Mouse (Mus musculus) ovary, postnatal 36 days (tissue): ENCODE results near the gene Krt8.

Experiments used
- DNase-seq: peaks from one replicate; pipeline ENCODE4 v3.0.0; 2022; ENCODE audit warnings: low spot score, mixed read lengths

Krt8 gene

DNA sequence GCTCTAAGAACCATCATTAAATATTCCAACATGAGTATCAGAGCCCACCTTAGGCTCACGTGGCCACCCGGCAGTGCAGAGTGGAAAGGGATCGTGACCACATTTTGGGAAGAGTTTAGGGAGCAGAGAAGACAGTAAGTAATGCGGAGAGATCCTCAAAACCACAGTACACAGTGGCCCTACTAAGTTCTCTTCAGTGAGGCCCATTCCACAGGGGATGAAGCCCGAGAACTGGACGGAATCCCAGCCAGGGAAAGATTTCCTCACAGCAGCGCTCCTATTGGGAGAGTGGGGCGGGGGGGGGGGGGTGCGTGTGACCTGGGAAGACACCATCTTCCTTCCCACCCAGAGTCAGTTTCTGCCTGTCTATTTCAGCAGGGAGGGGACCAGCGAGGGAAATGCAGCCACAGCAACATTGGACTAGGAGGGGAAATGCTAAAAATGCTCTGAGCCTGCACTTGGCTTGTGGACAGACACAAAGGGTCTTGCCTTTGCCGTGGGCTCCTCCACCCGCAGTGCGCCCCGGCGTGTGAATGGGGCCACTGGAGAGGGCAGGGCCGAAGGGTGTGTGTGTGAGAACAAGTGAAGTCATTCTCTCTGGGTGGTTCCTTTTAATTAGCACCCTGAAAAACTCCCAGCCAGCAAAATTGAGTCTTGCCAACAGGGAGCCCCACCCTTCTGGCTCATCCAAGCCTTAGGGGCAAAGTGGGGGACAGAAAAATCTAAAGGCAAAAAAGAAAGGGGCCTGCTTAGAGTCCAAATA lies 30.0 kb downstream of the Krt8 start:
- no peak for DNase-seq

DNA sequence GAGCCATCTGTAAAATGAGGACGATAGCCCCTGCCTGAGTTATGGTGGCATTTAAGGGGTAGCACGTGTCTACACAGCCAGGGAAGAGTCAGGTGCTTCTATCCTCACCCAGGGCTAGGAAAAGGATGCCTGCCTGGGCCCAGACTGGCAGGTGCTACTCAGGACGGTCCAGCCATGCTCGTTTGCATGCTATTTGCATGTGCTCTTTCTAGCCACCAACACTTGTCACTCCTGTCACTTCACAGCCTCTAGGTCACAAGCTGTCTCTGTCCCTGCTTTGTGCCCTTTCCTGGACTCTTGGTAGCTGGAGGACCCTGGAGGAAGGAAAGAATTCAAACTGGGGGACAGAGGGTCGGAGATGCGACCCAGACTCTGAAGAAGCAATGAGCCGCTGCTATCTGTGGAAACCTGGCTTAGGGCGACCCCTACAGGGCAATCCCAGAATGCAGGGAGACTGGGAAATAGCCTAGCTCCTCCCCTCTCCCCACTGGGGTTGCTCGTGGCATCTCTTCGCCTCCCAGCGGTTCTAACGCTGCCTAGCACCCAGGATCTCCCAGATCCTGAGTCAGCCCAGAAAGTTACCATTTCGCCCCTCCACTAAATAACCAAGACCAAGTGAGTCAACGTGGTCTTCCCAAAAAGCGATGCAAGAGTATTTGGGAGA lies 30.7 kb downstream of the Krt8 start:
- peak; percentile 94 for DNase-seq

DNA sequence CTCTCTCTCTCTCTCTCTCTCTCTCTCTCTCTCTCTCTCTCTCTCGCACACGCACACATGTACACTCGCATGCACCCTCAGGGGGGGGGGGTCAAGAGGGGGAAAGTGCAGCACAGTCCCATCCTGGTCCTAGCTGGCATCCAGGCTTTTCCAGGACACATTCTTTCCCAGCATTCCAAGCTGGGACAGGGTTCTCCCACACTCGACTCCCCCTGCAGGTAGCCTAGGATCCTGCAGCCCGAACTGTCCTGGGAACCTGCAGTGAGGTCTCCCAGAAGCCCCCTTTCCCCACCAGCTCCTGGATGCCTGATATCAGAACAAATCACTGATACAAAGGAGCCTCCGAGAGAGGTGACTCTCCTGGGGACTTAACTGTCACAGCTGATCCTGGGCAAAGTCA lies 33.7 kb downstream of the Krt8 start:
- DNase-seq: peak; percentile 61

DNA sequence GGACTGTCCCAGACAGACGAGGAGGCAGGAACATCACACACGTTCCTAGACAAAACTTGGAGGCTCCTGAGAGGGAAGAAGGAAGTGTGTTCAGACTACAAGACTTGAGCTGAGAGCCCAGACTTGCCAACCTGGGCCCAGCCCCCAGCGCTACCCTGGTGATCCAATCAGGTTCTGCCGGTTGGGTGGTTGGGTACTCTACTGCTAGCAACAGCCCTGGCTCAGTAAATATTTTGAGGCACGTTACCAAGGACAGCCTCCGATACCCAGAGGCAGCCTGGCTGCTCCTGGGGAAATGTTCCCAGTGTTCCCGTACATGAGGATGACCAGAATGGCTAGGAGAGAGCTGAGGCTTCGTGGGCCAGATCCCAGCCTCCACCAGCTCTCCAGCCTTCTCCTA lies 37.5 kb downstream of the Krt8 start:
- peak; percentile 58 for DNase-seq

DNA sequence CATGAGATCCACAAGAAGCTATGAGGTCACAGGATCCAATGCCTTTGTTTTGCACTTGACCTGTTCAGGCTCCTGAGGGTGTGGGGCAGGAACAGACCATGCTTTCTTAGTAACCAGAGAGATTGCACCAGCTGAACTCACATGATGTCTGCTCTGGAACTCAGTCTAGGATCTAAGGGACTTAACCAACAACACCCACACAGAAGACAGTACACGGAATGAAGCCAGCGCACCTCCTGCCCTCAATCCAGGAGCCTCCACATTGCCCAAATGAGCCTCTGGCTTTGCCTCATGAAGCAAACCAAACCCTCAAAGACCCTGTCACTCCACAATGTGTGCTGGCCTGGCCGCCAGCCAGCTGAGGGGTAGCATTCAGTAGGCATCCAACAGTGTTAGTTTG lies 45.4 kb downstream of the Krt8 start:
- no peak for DNase-seq

DNA sequence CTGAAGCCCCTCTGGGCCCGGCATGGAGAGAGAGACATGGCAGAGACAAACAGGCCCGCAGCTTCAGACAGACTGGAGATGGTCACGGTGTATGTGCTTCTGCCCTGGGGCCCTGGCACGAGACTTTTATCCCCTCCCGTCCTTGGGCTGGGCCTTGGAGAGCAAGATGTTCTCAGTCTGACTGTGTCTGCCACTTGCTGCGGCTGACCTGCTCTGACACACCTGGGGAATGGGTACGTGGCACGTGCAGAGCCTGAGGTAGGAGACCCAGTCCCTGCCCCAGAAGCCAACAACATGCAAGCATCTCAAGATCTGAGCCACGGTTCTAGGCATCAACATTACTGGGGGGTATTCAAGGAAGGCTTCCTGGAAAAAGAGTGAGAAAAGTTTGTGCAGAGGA lies 50.1 kb downstream of the Krt8 start, which contains the start of gene Krt78:
Krt78 (minus strand) TSS at position 101 of the 400 bp plus-strand sequence.
- no peak for DNase-seq

DNA sequence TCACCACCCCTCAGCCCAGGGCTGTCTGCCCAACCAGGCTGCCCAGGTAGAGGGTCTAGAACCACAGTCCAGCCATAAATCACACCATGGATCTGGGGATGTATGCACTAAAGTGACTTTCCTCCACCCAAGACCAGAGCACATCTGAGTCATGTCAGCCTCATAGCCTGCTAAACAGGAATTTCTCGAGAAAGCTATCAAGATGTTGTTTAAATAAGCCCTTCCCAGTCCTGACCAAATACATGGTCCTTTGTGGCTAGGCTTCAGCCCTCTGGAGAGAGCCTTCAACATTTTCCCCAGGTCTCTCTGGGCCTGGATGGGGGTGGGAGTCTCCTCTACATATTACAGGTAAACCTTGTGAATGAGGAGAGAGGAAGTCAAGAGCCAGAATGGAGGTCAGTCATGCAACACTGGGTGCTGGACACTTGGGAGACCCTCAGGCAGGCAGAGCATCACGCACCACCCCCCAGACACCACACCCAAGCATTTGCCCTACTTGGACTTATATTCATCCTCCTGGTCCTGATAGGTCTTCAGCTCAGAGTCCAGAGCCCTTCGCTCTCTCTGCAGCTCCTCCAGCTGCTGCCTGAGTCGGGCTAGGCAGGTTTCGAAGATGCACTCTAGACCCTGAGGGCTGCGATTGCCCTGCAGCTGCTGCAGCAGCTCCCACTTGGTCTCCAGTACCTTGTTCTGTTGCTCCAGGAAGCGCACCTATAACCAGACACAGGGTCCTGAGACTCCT lies 51.4 kb downstream of the Krt8 start:
- DNase-seq: no peak
